Mouse (Mus musculus): ENCODE data around the gene Ces3a. TPM values are rescaled to one million over a fixed set of nuclear protein-coding genes. Genes with fewer than 3 reads are reported as not detected.
"Not testable (repeated sequence)": the region's sequence is repeated elsewhere in the genome, so short reads cannot be mapped to it uniquely, and the experiment has no call there.

Ces3a gene
- polyA plus RNA-seq, 1 experiment, result not detected

DNA sequence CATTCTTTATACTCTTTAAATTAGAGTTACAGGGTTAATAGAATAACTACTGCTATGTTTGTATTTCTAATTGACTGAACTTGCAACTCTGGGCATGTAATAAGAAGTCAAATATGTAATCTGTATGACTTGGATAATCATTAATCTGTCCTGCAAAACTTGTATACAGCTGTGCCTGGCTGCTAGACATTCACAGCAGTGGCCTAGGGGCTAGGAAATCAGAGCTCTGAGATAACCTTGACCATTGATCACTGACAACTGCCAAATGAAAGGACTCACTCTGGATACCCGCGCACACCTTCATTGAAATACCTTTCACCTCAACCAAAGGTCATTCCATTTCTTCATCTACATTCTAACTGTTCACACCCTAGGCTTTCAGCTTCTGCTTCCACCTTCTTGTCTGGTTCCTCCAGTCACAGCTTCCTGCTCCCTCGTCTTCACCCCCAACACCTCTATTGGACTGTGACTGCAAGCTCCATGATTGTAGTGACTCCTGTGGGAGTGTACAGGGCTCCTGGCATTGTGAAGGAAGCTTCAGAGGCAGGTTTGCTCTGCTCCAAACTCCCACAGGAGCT is 2.5 kb upstream of the Ces3a start:
- Histone ChIP-seq H3K9me3 (ENCODE audit: control insufficient read depth, low read length) (no peaks in the 10 kb centered on the region), H3K4me1 (ENCODE audit: control insufficient read depth) (no peaks in the 10 kb centered on the region), H3K27me3 (ENCODE audit: control insufficient read depth) (no peaks in the 10 kb centered on the region), H3K36me3 (ENCODE audit: control insufficient read depth) (no peaks in the 10 kb centered on the region), H3K4me3 (replicated peaks) (no peak overlapping the region)
- no peak for TF ChIP-seq TAL1 (IDR thresholded peaks at IDR 0.05; ENCODE audit: low read length)
- no peak for TF ChIP-seq GATA1 (IDR thresholded peaks at IDR 0.05; ENCODE audit: low read length)

DNA sequence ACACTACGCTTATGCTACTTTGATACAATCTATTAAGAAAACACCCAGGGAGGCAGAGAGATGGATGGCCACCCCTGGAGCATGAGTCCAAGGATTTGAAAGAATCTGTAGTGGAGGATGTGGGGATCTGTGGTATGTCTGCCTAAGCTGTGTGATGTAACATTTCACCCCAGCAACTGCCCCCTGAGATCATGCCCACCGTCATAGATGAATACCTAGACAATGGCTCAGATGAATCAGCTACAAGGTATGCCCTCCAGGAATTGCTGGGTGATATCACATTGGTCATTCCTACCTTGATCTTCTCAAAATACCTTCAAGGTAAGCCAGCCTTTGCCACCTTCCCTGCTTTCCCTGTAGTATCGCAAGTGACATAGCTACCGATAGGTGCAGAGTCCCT is 7.8 kb downstream of the Ces3a start:
- no peak overlapping the region for H3K4me3 ChIP-seq (replicated peaks)
- no peaks in the 10 kb centered on the region for H3K4me1 ChIP-seq (ENCODE audit: control insufficient read depth)
- H3K9me3 ChIP-seq (ENCODE audit: control insufficient read depth, low read length), result no peaks in the 10 kb centered on the region
- H3K27me3 ChIP-seq (ENCODE audit: control insufficient read depth), result no peaks in the 10 kb centered on the region
- TF ChIP-seq GATA1 (IDR thresholded peaks at IDR 0.05; ENCODE audit: low read length) (no peak), TAL1 (IDR thresholded peaks at IDR 0.05; ENCODE audit: low read length) (no peak)
- H3K36me3 ChIP-seq (ENCODE audit: control insufficient read depth), result no peaks in the 10 kb centered on the region

DNA sequence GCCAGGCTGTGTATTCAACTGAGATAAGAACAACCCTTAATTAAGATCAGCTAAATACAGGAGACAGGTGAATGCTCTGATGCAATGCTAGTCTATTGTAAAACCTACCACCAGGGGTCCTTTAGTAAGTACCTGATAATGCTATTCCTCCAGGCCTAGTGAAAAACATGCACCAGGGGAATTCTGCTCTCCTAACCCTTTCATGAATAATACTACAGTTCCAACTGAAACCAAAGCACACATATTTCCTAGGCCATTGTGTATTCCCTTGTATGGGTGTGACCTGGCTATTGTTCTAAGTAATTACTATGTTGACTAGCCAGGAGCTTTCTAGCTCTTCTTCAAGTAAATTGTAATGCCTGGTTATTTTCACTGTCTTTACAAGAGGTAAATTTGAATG is 11.7 kb downstream of the Ces3a start:
- H3K27me3 ChIP-seq (ENCODE audit: control insufficient read depth), result no peaks in the 10 kb centered on the region
- no peak overlapping the region for H3K4me3 ChIP-seq (replicated peaks)
- TF ChIP-seq TAL1 (IDR thresholded peaks at IDR 0.05; ENCODE audit: low read length) (no peak), GATA1 (IDR thresholded peaks at IDR 0.05; ENCODE audit: low read length) (no peak)
- no peaks in the 10 kb centered on the region for H3K4me1 ChIP-seq (ENCODE audit: control insufficient read depth)
- no peaks in the 10 kb centered on the region for H3K36me3 ChIP-seq (ENCODE audit: control insufficient read depth)
- no peaks in the 10 kb centered on the region for H3K9me3 ChIP-seq (ENCODE audit: control insufficient read depth, low read length)

DNA sequence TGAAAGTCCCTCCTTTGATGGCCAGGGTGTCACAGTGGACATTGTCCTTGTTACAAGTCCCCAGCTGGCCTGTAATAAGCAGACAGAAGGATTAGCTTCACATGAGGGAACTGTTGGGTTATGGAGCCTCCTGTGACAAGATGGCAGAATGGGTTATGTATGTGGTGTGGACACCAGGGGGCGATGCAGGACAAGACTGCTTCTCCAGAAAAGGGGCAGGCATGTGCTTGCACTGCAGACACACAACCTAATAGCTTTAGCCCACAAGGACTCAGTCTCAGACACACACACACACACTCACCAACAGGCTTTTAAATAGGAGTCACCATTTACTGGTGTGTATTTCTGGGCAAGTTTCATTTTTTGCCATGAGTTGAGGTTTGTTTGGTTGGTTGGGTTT is 18.4 kb downstream of the Ces3a start:
- H3K4me1 ChIP-seq (ENCODE audit: control insufficient read depth), result no peaks in the 10 kb centered on the region
- no peak overlapping the region for H3K4me3 ChIP-seq (replicated peaks)
- TF ChIP-seq TAL1 (IDR thresholded peaks at IDR 0.05; ENCODE audit: low read length), result no peak
- TF ChIP-seq GATA1 (IDR thresholded peaks at IDR 0.05; ENCODE audit: low read length), result no peak
- H3K9me3 ChIP-seq (ENCODE audit: control insufficient read depth, low read length), result no peaks in the 10 kb centered on the region
- H3K36me3 ChIP-seq (ENCODE audit: control insufficient read depth), result no peaks in the 10 kb centered on the region
- no peaks in the 10 kb centered on the region for H3K27me3 ChIP-seq (ENCODE audit: control insufficient read depth)

DNA sequence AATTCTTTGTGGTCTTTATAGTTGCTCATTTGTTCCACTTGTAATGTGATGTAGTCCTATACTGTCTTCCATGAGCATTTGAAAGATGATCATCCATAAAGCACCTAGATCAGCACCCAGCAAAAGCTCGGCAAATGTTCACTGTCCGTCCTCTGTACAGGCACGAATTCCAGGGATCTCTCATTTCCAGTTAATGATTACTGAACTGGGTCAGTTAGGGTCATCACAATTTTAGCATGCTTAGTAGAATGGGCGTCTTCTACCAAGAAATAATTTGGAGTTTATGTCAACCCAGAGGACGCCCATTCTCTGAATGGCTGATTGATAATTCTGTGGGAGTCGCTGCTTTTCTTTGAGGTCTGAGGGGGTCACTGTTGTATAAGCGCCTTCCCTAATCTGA is 19.5 kb downstream of the Ces3a start:
- H3K4me1 ChIP-seq (ENCODE audit: control insufficient read depth); H3K27me3 ChIP-seq (ENCODE audit: control insufficient read depth); H3K4me3 ChIP-seq (replicated peaks); H3K9me3 ChIP-seq (ENCODE audit: control insufficient read depth, low read length); H3K36me3 ChIP-seq (ENCODE audit: control insufficient read depth): not testable (repeated sequence)

DNA sequence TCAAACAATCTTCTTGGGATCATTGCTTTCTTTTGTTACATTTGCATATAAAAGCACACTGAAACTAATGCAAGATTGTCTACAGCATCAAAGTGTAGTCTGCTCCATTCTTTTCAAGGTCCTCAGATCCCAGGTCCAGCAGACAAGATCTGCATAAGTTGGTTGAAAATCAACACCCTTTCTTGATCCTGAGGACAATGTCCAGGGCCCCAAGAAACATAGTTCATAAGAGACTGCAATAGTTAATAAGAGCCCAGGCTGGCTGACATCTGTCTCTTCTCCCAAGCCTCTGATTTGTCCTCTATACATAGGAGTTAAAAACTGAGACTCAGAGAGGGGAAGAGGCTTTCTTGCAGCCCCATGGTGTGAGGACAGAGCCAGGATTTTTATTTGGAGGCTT is 20.6 kb downstream of the Ces3a start:
- H3K36me3 ChIP-seq (ENCODE audit: control insufficient read depth), result no peaks in the 10 kb centered on the region
- no peaks in the 10 kb centered on the region for H3K27me3 ChIP-seq (ENCODE audit: control insufficient read depth)
- H3K4me1 ChIP-seq (ENCODE audit: control insufficient read depth), result no peaks in the 10 kb centered on the region
- TF ChIP-seq TAL1 (IDR thresholded peaks at IDR 0.05; ENCODE audit: low read length), result no peak
- TF ChIP-seq GATA1 (IDR thresholded peaks at IDR 0.05; ENCODE audit: low read length), result no peak
- no peak overlapping the region for H3K4me3 ChIP-seq (replicated peaks)
- no peaks in the 10 kb centered on the region for H3K9me3 ChIP-seq (ENCODE audit: control insufficient read depth, low read length)

DNA sequence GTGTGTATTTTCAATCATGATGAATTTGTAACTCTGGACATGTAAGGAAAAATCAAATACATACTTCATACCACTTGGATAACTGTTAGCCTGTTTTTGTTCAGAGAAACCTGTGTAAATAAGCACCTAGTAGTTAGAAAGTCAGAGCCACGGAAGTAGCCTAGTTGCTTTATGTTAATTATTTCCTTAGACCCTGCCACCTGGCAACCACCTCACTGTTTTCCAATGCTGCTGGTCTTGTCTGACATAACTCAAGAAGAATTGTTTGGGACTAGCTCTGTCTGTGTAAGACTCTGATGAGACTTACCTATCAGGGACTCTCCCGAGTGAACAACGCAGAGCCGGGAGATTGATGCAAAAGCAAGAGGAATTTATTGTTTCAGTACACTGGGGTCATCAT is 28.2 kb downstream of the Ces3a start:
- Histone ChIP-seq H3K4me3 (replicated peaks) (no peak overlapping the region), H3K4me1 (ENCODE audit: control insufficient read depth) (no peaks in the 10 kb centered on the region), H3K27me3 (ENCODE audit: control insufficient read depth) (no peaks in the 10 kb centered on the region), H3K36me3 (ENCODE audit: control insufficient read depth) (no peaks in the 10 kb centered on the region), H3K9me3 (ENCODE audit: control insufficient read depth, low read length) (no peaks in the 10 kb centered on the region)
- TF ChIP-seq GATA1 (IDR thresholded peaks at IDR 0.05; ENCODE audit: low read length) (no peak), TAL1 (IDR thresholded peaks at IDR 0.05; ENCODE audit: low read length) (no peak)

DNA sequence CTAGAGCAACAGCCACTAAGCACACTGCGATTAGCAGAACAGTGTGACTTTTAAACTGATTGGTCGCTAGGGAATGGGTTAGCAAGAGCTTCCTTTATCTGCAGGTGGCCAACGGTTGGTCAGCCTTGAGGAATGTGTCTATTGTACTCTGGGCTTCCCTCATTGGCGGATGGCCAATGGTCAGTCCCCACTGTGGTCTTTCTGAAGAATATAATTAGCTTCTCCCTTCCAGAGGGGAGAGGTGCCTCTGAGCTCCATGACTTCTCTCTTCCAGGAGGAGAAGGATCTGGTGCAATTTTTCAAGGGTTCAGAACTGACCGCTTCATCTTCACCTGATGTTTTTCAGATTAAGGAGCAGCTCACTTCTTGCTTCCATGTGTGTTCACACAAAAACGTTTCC is 28.7 kb downstream of the Ces3a start:
- TF ChIP-seq TAL1 (IDR thresholded peaks at IDR 0.05; ENCODE audit: low read length), result no peak
- TF ChIP-seq GATA1 (IDR thresholded peaks at IDR 0.05; ENCODE audit: low read length), result no peak
- no peaks in the 10 kb centered on the region for H3K27me3 ChIP-seq (ENCODE audit: control insufficient read depth)
- no peaks in the 10 kb centered on the region for H3K36me3 ChIP-seq (ENCODE audit: control insufficient read depth)
- H3K4me3 ChIP-seq (replicated peaks), result no peak overlapping the region
- no peaks in the 10 kb centered on the region for H3K9me3 ChIP-seq (ENCODE audit: control insufficient read depth, low read length)
- H3K4me1 ChIP-seq (ENCODE audit: control insufficient read depth), result no peaks in the 10 kb centered on the region

DNA sequence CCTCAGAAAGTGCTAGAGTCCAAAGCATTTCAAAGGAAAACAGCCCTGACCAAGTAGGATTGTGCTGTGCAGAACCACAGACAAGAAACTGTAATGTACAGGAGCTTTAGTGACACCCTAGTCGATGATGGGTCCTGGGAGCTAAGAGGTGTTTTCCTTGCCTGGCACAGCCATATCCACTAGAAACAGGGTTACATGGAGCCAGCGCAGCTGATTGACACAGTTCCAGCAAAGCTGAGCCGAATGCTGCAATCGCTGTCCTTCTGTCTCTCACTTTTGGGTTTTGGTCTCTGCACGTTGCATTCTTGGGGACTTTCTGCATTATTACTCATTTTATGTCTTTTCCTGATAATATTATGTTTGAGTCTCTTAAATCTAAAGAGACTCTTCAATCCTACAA is 30.2 kb downstream of the Ces3a start:
- H3K4me3 ChIP-seq (replicated peaks), result no peak overlapping the region
- H3K27me3 ChIP-seq (ENCODE audit: control insufficient read depth), result no peaks in the 10 kb centered on the region
- no peaks in the 10 kb centered on the region for H3K36me3 ChIP-seq (ENCODE audit: control insufficient read depth)
- H3K9me3 ChIP-seq (ENCODE audit: control insufficient read depth, low read length), result no peaks in the 10 kb centered on the region
- no peaks in the 10 kb centered on the region for H3K4me1 ChIP-seq (ENCODE audit: control insufficient read depth)
- TF ChIP-seq TAL1 (IDR thresholded peaks at IDR 0.05; ENCODE audit: low read length), result no peak
- no peak for TF ChIP-seq GATA1 (IDR thresholded peaks at IDR 0.05; ENCODE audit: low read length)

DNA sequence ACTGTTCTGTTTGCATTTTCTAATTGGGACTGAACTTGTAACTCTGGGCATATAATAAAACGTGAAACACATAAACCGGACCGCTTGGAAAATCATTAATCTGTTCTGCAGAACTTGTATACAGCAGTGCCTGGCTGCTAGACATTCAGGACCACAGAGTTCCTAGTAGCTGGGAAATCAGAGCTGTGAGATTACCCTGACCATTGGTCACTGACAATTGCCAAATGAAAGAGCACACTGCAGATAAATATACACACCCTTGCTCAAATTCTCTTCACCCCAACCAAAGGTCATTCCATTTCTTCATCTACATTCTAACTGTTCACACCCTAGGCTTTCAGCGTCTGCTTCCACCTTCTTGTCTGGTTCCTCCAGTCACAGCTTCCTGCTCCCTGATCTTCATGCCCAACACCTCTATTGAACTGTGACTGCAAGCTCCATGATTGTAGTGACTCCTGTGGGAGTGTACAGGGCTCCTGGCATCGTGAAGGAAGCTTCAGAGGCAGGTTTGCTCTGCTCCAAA is 32.5 kb downstream of the Ces3a start:
- Histone ChIP-seq H3K27me3 (ENCODE audit: control insufficient read depth) (no peaks in the 10 kb centered on the region), H3K36me3 (ENCODE audit: control insufficient read depth) (no peaks in the 10 kb centered on the region), H3K9me3 (ENCODE audit: control insufficient read depth, low read length) (no peaks in the 10 kb centered on the region), H3K4me1 (ENCODE audit: control insufficient read depth) (no peaks in the 10 kb centered on the region), H3K4me3 (replicated peaks) (no peak overlapping the region)
- TF ChIP-seq GATA1 (IDR thresholded peaks at IDR 0.05; ENCODE audit: low read length), result no peak
- TF ChIP-seq TAL1 (IDR thresholded peaks at IDR 0.05; ENCODE audit: low read length), result no peak
